Mouse (Mus musculus) layer of hippocampus, adult 2 months (tissue): ENCODE measurements around the gene Erlin1. TPM values are rescaled to one million over a fixed set of nuclear protein-coding genes. Genes with fewer than 3 reads are reported as not detected.
A peak's percentile ranks its signal among the peaks of the same experiment; 100 is the strongest.

Experiments used
- DNase-seq, 2 experiments: peaks; one replicate each; pipeline ENCODE4 v3.0.0; 2022; ENCODE audit warnings: low spot score in 2 of 2
- H3K27ac ChIP-seq: fragments of 200-600 bp; 2 replicates; pipeline ENCODE4 v1.8.1; 2022
- H3K4me3 ChIP-seq: fragments of 200-600 bp; 2 replicates; pipeline ENCODE4 v1.8.1; 2022; ENCODE audit warnings: mild to moderate bottlenecking
- CTCF ChIP-seq: fragments of 200-600 bp; conservative IDR thresholded peaks from 2 replicates; pipeline ENCODE4 v1.8.1; 2022; ENCODE audit warnings: antibody characterized with exemption, mild to moderate bottlenecking, moderate library complexity
- long read RNA-seq, 2 experiments: library from polyadenylated mRNA; stranded (forward); transcript quantifications; one replicate each; pipeline ENCODE4 v2.0.0; 2021; ENCODE audit warnings: borderline mapping rate in 2 of 2
- total RNA-seq, 2 experiments: library from RNA; stranded (reverse); gene quantifications; 2 replicates each; pipeline ENCODE4 v1.2.3; 2021

Erlin1 gene
- total RNA-seq, result 10 to 100 TPM; 17.8 to 20.4 TPM
- long read RNA-seq, experiment 1, transcript Erlin1-202 (12 exons, 3,136 nt), result major isoform, 9 of 22 reads
- long read RNA-seq, experiment 1, transcript Erlin1-206 (11 exons, 3,172 nt), result minor isoform, 5 of 22 reads
- long read RNA-seq, experiment 1, partial matches to known transcripts, result 2 of 22 reads
- long read RNA-seq, experiment 1, other reads (novel, unspliced or antisense), result 3 of 22 reads
- long read RNA-seq, experiment 2, transcript Erlin1-201 (12 exons, 3,228 nt), result minor isoform, 5 of 21 reads
- long read RNA-seq, experiment 2, transcript Erlin1-206 (11 exons, 3,172 nt), result major isoform, 6 of 21 reads
- long read RNA-seq, experiment 2, partial matches to known transcripts, result 0 of 21 reads
- long read RNA-seq, experiment 2, other reads (novel, unspliced or antisense), result 6 of 21 reads

DNA sequence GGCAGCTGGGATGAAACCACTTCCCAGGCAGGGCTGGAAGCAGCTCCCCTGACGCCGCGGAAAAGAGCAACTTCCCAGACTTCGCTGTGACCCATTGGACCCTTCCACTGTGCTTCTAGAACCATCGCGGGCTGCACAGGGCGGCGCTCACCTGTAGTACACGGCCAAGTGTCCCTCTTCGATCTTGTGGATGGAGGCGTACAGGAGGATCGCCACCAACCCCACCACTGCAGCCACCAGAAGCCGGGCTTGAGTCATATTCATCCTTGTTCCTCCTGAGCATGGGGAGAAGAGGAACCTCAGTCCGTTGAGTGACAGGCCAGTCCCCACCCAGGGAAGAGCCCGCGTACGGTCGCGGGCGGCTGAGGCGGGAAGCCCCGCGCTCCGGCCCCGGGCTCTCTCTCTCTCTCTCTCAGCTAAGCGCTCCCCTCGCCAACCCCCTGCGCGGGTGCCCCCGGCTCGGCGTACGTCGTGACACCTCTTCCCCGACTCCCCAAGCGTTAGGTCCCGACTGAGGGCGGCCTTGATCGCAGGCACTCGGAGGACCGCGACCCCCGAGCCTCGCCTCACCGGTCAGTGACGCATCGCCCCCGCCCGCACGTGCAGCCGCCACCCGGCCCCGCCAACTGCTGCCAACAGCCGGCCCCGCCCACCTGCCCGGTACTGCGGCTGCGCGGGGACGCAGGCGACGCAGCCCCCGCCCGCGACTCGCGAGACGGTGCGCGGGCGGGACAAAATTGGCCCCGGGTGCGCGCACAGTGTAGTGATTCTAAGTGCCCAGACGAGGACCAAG, at the start of gene Erlin1:
TSS of gene Erlin1 (minus strand) at position 665 of the 793 bp plus-strand sequence.
- TF ChIP-seq CTCF, result no peak
- Histone ChIP-seq H3K4me3 (peak within 1 kb of the TSS; percentile 80), H3K27ac (peak within 1 kb of the TSS; percentile 95)
- DNase-seq, result peak; percentile 82 to 90

DNA sequence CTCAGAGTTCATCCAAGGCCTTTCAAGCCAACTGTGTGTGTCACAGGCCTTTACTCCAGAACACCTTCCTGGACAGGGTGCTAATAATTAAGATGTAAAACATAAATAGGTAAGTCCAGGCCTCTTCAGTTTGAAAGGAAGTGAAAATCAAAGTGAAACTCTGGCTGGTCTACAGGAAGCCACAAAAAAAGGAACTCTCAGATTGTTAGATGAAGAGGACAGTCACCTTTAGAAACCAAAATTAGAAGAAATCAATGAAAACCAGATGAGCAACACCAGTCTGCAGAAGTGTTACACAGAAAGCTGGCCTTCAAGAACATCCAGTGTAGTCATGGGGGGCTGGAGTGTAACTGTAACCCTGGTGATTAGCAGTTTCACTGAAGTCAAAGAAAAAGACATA, 48.2 kb upstream of the Erlin1 start:
- no peak overlapping the region for H3K4me3 ChIP-seq
- H3K27ac ChIP-seq, result no peak overlapping the region
- no peak for DNase-seq
- no peak for TF ChIP-seq CTCF

DNA sequence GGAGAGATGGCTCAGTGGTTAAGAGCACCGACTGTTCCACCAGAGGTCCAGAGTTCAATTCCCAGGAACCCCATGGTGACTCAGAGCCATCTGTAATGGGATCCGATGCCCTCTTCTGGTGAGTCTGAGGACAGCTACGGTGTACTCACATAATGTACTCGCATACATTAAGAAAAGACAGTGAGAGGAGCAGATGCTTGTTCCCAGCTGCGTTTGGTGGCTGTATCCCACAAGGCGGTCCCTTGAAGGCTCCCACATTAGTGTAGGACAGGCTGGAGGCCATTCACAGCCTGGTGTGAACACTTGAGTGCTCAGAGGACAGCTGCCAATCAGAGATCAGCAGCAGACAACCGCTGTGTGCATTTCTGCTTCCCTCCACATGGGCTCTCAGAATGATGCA, 42.1 kb upstream of the Erlin1 start:
- H3K27ac ChIP-seq, result no peak overlapping the region
- DNase-seq, result no peak
- peak; percentile 54 for TF ChIP-seq CTCF
- no peak overlapping the region for H3K4me3 ChIP-seq

DNA sequence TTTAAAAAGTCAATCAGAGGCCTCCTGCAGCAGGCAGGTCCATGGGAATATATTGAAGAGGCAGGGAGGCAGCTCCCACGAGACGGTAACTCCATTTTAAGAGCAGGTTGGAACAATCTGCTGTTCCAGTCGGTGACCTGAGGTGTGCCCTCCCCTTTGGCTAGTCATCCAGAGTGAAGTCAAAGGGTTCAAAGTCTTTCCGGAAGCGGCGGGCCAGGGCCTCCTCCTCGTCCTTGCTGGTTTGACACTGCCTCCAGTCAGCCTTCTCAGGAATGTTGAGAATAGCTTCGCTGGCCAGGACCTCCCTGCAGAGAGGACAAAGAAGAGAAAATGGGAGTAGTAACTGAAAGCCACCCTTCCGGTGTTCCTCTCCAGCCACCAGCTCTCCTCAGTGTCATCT, 40.8 kb upstream of the Erlin1 start:
- H3K27ac ChIP-seq, result no peak overlapping the region
- TF ChIP-seq CTCF, result no peak

DNA sequence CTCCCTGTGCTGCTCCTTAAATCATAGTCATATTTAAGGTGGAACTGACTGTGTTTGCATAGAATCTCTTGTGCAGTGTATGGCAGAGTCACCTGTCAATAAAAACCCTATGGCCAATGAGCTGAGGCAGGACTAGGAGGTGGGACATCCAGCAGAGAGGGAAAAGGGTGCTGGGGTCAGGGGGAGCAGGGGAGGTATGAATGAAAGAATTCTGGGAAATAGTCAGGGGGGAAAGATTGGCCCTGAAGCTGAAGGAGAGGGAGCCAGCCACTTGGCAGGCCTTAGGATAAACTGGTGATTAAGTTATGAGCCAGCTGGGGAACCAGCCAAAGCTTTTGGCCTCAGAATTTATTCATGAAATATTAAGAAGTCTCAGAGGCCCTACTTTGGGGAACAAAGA, 39.4 kb upstream of the Erlin1 start:
- no peak for DNase-seq
- no peak overlapping the region for H3K4me3 ChIP-seq
- peak overlapping the region; percentile 0; the same call in 1 of the 2 replicates for H3K27ac ChIP-seq
- no peak for TF ChIP-seq CTCF

More for the DNA sequence above, 40.8 kb upstream of the Erlin1 start:
- no peak for DNase-seq
- H3K4me3 ChIP-seq, result no peak overlapping the region

DNA sequence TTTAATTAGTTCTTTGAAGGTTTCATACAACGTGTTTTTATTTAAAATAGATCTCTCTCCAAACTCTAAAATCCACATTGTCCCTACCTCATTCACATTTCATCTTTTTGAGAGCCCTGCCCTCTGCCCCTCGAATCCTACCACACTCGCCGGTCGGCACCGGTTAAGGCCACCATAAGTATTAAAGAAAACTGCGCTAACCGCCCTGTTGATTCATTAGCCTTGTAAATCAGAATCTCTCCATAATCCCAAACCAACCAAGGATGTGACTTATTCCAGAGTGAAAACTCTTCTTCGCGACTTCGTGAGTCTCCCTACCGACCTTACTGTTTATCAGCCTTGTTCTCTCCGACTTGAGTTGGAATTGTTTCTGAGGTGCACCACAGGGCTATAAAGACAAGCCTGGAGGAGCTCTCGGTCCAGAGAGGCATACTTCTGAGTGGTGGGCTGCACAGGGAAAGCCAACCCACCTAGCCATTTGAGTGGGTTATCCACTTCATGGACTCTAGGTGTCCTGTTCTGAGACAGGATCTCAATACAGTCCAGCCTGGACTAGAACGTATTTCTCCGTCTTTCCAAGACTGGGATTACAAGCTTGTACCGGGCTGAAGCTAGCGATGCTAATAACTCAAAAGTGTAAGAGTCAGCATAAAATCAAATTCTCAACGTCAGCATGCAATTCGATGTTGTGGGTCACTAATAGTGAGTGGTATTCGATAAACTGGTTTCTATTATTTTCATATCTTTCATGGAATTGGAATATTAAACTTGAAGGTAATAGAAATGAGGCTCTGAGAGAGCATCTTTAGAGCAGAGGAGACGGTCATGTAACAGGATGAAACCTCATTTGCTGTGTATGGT, 38.3 kb upstream of the Erlin1 start:
- H3K4me3 ChIP-seq, result peak overlapping the region; percentile 92
- H3K27ac ChIP-seq, result peak overlapping the region; percentile 95
- no peak for DNase-seq
- no peak for TF ChIP-seq CTCF

DNA sequence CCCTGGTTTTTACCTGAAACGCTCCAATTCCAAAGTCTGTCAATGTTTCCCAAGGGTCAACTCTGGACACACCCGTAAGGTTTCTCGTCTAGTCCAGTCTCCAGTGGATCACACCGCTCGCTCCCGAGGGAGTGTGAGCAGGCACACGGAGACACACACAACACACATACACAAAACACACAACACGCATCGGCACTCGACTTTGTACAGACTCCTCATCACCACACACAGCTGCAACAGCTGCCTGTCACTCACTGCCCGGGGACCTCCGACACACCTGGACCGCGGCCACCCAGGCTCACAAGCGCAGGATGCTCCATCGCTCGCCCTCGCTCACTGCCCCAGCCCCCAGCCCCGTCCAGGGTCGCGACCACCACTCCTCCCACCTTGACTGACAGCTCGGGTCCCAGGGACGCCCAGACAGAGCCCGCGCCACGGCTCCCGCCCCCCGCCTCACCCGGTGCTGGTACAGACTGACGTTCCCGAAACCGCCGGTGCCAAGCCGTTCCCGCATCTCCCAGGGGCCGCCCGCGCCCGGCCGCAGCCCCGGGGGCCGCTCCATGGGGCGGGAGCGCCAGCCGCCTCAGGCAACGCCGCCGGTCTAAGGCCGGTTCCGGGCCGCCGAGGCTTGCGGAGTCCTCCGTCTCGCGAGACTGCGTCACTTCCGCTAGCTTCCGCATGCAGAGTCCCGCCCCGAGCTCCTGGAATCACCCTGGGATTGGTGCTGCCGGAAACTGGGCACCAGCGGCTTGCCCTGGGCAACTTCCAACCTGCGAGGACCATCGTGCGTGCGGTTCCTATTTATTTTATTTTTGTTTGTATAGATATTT, 37.5 kb upstream of the Erlin1 start, which contains the start of gene Chuk:
TSS of gene Chuk (minus strand) at position 650 of the 830 bp plus-strand sequence.
- H3K27ac ChIP-seq, result peak within 1 kb of the TSS; percentile 95
- DNase-seq, result peak; percentile 94 to 96
- no peak for TF ChIP-seq CTCF
- peak within 1 kb of the TSS; percentile 92 for H3K4me3 ChIP-seq

DNA sequence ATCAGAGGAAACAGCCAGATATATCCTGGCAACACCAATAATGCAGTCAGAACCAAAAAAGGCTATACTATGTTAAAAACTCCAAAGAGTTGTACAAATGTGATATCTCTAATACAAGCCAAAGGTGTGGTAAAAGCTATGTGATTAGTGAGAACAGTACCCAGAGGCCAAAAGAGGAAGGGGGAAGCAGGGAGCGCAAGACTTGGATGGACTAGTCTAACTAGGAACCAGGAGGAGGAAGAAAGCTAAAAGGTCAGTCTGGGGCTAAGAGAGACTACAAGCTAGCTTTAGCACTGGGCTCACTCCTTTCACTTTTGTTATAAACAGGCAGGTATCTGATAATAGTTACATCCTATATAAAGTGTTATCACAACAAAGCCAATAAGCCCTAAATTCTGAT, 34.8 kb upstream of the Erlin1 start:
- H3K4me3 ChIP-seq, result no peak overlapping the region
- H3K27ac ChIP-seq, result no peak overlapping the region
- TF ChIP-seq CTCF, result no peak
- no peak for DNase-seq

DNA sequence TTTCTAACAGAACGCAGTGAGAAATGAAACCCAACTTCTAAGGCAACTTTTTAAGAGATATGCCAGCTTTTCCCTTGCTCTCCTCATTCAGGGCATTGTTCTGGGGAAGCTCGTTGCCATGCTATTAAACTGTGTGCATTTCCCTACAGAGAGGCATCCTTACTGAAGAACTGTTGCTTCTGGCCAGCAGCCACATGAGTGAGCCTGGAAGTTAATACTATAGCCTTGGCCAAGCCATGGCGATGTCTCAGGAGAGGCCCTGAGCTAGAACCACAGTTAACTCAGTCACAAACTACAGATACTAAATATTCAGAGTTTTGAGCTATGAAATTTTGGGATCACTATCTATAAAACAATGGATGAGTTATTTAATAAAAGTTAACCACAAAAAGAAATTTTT, 33.4 kb upstream of the Erlin1 start:
- no peak for TF ChIP-seq CTCF

DNA sequence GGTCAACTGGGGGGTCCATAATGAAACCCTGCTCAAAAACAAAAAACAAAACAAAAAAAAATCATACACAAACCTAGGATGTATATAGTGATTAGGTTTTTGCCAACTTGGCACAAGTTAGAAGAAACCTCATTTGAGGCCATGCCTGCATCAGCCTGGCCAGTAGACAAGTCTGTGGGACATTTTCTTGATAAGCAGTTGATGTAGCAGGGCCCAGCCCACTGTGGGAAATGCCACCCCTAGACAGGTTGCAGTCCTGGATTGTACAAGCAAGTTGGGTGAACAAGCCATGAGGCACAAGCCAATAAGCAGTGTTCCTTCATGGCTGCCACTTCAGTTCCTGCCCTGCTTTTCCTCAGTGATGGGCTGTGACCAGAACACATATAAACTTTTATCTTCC, 31.3 kb upstream of the Erlin1 start:
- TF ChIP-seq CTCF, result no peak
- H3K27ac ChIP-seq, result no peak overlapping the region
- H3K4me3 ChIP-seq, result no peak overlapping the region
- DNase-seq, result no peak

More for the DNA sequence above, 33.4 kb upstream of the Erlin1 start:
- no peak overlapping the region for H3K4me3 ChIP-seq
- no peak for DNase-seq
- no peak overlapping the region for H3K27ac ChIP-seq

DNA sequence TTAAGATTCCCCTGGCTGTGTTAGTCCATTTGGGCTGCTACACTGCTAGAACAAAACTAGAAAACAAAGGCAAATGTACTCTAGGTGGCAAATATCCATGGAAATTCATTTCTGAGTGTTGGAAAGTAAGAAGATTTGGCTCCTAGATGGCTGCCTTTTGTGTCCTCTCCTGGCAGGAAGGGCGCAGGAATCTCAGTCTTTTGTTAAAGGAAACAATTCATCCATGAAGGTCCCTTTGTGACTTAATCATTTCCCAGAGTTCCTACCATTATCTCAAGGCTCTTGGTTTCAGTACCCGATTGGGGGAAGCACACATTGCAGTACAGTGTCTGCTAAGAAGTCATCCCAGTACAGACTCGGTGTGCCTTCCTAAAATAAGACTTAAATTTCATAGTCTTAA, 16.7 kb upstream of the Erlin1 start:
- no peak for TF ChIP-seq CTCF
- H3K27ac ChIP-seq, result no peak overlapping the region
- no peak for DNase-seq
- no peak overlapping the region for H3K4me3 ChIP-seq

DNA sequence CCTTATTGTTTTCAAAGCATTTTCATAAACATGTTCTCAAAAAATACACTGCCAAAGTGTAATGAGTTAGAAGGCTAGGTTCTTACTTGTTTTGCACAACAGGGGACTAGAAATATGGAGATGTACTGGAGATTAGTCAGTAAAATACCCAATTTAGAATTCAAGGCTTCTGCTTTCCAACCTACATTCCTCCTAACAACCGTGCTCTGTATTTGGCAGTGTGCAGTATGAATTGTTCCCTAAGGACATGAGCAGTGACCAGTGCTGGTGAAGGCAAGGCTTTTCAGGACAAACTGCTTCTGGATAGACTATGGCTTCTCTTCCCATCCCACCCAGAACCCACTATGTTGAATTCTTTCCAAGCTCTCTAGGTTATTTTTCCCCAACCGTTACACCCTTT, 11.3 kb upstream of the Erlin1 start:
- TF ChIP-seq CTCF, result no peak
- Histone ChIP-seq H3K4me3 (no peak overlapping the region), H3K27ac (peak overlapping the region; percentile 25)
- no peak for DNase-seq
